Mouse (Mus musculus) forebrain, embryonic 14.5 days (tissue): ENCODE results near the gene Gnat1. TPM values are rescaled to one million over a fixed set of nuclear protein-coding genes. Genes with fewer than 3 reads are reported as not detected.
A peak's percentile ranks its signal among the peaks of the same experiment; 100 is the strongest.

Experiments
- ATAC-seq: fragments of 200-750 bp; cut with Nextera tagmentation; 2 replicates; pipeline ENCODE4 v1.8.0; 2017; ENCODE audit warnings: mild to moderate bottlenecking, moderate library complexity
- DNase-seq: peaks from one replicate; pipeline ENCODE4 v3.0.0-alpha.2; 2015; ENCODE audit warnings: low spot score
- H3K27ac ChIP-seq: fragments of 300-500 bp; sonication (generic); 2 replicates; pipeline ENCODE4 v1.5.1; 2014; ENCODE audit warnings: low read depth, mild to moderate bottlenecking, control low read depth, low read length, moderate library complexity
- H3K27me3 ChIP-seq: fragments of 300-500 bp; sonication (generic); replicated peaks from 2 replicates; pipeline ENCODE4 v1.6.1; 2014; ENCODE audit warnings: low read length, control low read depth, mixed read lengths; ENCODE audit not compliant: control insufficient read depth, insufficient read depth
- H3K36me3 ChIP-seq: fragments of 300-500 bp; sonication (generic); 2 replicates; pipeline ENCODE4 v1.6.1; 2014; ENCODE audit warnings: low read length, control low read depth; ENCODE audit not compliant: control insufficient read depth, insufficient read depth
- H3K4me1 ChIP-seq: fragments of 300-500 bp; sonication (generic); 2 replicates; pipeline ENCODE4 v1.6.1; 2014; ENCODE audit warnings: antibody characterized with exemption, low read length, control low read depth; ENCODE audit not compliant: control insufficient read depth, insufficient read depth
- H3K4me2 ChIP-seq: fragments of 300-500 bp; sonication (generic); 2 replicates; pipeline ENCODE4 v1.6.1; 2014; ENCODE audit warnings: mild to moderate bottlenecking, control low read depth, low read length
- H3K4me3 ChIP-seq: fragments of 300-500 bp; sonication (generic); 2 replicates; pipeline ENCODE4 v1.5.1; 2014; ENCODE audit warnings: low read depth, low read length, control low read depth
- H3K9ac ChIP-seq: fragments of 300-500 bp; sonication (generic); 2 replicates; pipeline ENCODE4 v1.6.1; 2014; ENCODE audit warnings: mild to moderate bottlenecking, low read length, control low read depth, moderate library complexity
- H3K9me3 ChIP-seq: fragments of 300-500 bp; sonication (generic); replicated peaks from 2 replicates; pipeline ENCODE4 v1.6.1; 2016; ENCODE audit warnings: low read length, control low read depth, mixed read lengths; ENCODE audit not compliant: control insufficient read depth
- WGBS: fragments of 180-500 bp; shearing (Covaris S2); extraction: QIAGEN DNeasy Blood & Tissue Kit; methylation state at CpG from one replicate; pipeline ENCODE4 v1.1.7; 2014; 5-methylcytosine and 5-hydroxymethylcytosine counted together
- polyA plus RNA-seq: library from polyadenylated mRNA; unstranded; fragments of >200 nt; fragmentation: Nextera tagmentation; extraction: Ambion mirVana; gene quantifications from 2 replicates; pipeline ENCODE4 v1.2.1, GENCODE M21; 2014

Gnat1 gene
- polyA plus RNA-seq, 1 experiment from 2014 or later, result 0.66 TPM

- Histone ChIP-seq H3K9me3 (no peaks in the 10 kb centered on the region), H3K4me1 (peaks cover 3% of the 10 kb centered on the region), H3K27me3 (peaks cover 24% of the 10 kb centered on the region), H3K4me3 (no peak overlapping the region), H3K27ac (no peak overlapping the region), H3K9ac (no peak overlapping the region), H3K4me2 (no peak overlapping the region), H3K36me3 (no peaks in the 10 kb centered on the region)
- 55% methylated on average over 9 of the region's 9 CpGs for WGBS
- ATAC-seq (no peak), DNase-seq (no peak)
These were observed 4.7 kb downstream of the Gnat1 start for GRCm38 (mm10) chr9:107674609-107675429.

GRCm38 (mm10) chr9:107670259-107670658, 9.3 kb downstream of the Gnat1 start:
- WGBS, result 69% methylated on average over 5 of the region's 5 CpGs
- H3K9ac ChIP-seq, result no peak overlapping the region
- peaks cover 13% of the 10 kb centered on the region for H3K27me3 ChIP-seq
- no peak for DNase-seq
- no peaks in the 10 kb centered on the region for H3K9me3 ChIP-seq
- H3K36me3 ChIP-seq, result no peaks in the 10 kb centered on the region
- no peak overlapping the region for H3K27ac ChIP-seq
- ATAC-seq, result no peak
- H3K4me1 ChIP-seq, result peaks cover 10% of the 10 kb centered on the region
- no peak overlapping the region for H3K4me3 ChIP-seq
- no peak overlapping the region for H3K4me2 ChIP-seq

- H3K4me1 ChIP-seq, result peaks cover 10% of the 10 kb centered on the region
- no peak for DNase-seq
- ATAC-seq, result no peak
- no peak within 1 kb of the TSS for H3K27ac ChIP-seq
- H3K27me3 ChIP-seq, result peaks cover 8% of the 10 kb centered on the region
- H3K4me2 ChIP-seq, result no peak within 1 kb of the TSS
- no peaks in the 10 kb centered on the region for H3K36me3 ChIP-seq
- H3K9me3 ChIP-seq, result no peaks in the 10 kb centered on the region
- no peak within 1 kb of the TSS for H3K9ac ChIP-seq
- 89% methylated on average over 9 of the region's 9 CpGs for WGBS
- no peak within 1 kb of the TSS for H3K4me3 ChIP-seq
These were observed 10.0 kb downstream of the Gnat1 start, which contains the start of gene Slc38a3 for GRCm38 (mm10) chr9:107669480-107669945. Gene Slc38a3 (minus strand): TSS chr9:107669530.

GRCm38 (mm10) chr9:107668916-107669315, 10.6 kb downstream of the Gnat1 start:
- no peak for ATAC-seq
- no peak overlapping the region for H3K27ac ChIP-seq
- WGBS, result 67% methylated on average over 3 of the region's 3 CpGs
- no peak for DNase-seq
- peaks cover 10% of the 10 kb centered on the region for H3K4me1 ChIP-seq
- no peak overlapping the region for H3K9ac ChIP-seq
- H3K36me3 ChIP-seq, result no peaks in the 10 kb centered on the region
- H3K4me3 ChIP-seq, result no peak overlapping the region
- H3K4me2 ChIP-seq, result no peak overlapping the region
- no peaks in the 10 kb centered on the region for H3K9me3 ChIP-seq
- H3K27me3 ChIP-seq, result peaks cover 8% of the 10 kb centered on the region

- H3K4me3 ChIP-seq, result no peak overlapping the region
- peaks cover 16% of the 10 kb centered on the region for H3K4me1 ChIP-seq
- peaks cover 8% of the 10 kb centered on the region for H3K27me3 ChIP-seq
- no peak overlapping the region for H3K27ac ChIP-seq
- WGBS, result 42% methylated on average over 8 of the region's 8 CpGs
- DNase-seq (no peak), ATAC-seq (no peak)
- H3K36me3 ChIP-seq, result no peaks in the 10 kb centered on the region
- no peak overlapping the region for H3K4me2 ChIP-seq
- no peaks in the 10 kb centered on the region for H3K9me3 ChIP-seq
- H3K9ac ChIP-seq, result no peak overlapping the region
These were observed 11.5 kb downstream of the Gnat1 start for GRCm38 (mm10) chr9:107668011-107668410.

GRCm38 (mm10) chr9:107667219-107667618, 12.3 kb downstream of the Gnat1 start:
- Histone ChIP-seq H3K9ac (peak overlapping the region; percentile 56), H3K36me3 (no peaks in the 10 kb centered on the region), H3K27me3 (peaks cover 8% of the 10 kb centered on the region), H3K4me1 (peaks cover 16% of the 10 kb centered on the region), H3K4me3 (peak overlapping the region; percentile 38), H3K9me3 (no peaks in the 10 kb centered on the region), H3K27ac (no peak overlapping the region), H3K4me2 (peak overlapping the region; percentile 85)
- DNase-seq (peak; percentile 71), ATAC-seq (peak; percentile 93)
- under 1% methylated on average over 24 of the region's 24 CpGs for WGBS

- ATAC-seq (peak; percentile 52), DNase-seq (no peak)
- no peaks in the 10 kb centered on the region for H3K9me3 ChIP-seq
- H3K4me2 ChIP-seq, result peak overlapping the region; percentile 85
- peaks cover 16% of the 10 kb centered on the region for H3K4me1 ChIP-seq
- H3K27me3 ChIP-seq, result peaks cover 8% of the 10 kb centered on the region
- no peaks in the 10 kb centered on the region for H3K36me3 ChIP-seq
- no peak overlapping the region for H3K27ac ChIP-seq
- H3K4me3 ChIP-seq, result peak overlapping the region; percentile 38
- H3K9ac ChIP-seq, result peak overlapping the region; percentile 56
- 1% methylated on average over 30 of the region's 30 CpGs for WGBS
These were observed 12.7 kb downstream of the Gnat1 start for GRCm38 (mm10) chr9:107666751-107667205.

- H3K9ac ChIP-seq, result no peak overlapping the region
- H3K9me3 ChIP-seq, result no peaks in the 10 kb centered on the region
- peaks cover 8% of the 10 kb centered on the region for H3K27me3 ChIP-seq
- 0 out of 2 replicates have a peak overlapping the region, but pooled peaks have one; percentile 38 for H3K4me3 ChIP-seq
- H3K27ac ChIP-seq, result no peak overlapping the region
- H3K36me3 ChIP-seq, result no peaks in the 10 kb centered on the region
- DNase-seq, result no peak
- WGBS, result 86% methylated on average over 7 of the region's 7 CpGs
- ATAC-seq, result no peak
- H3K4me2 ChIP-seq, result 0 out of 2 replicates have a peak overlapping the region, but pooled peaks have one; percentile 85
- H3K4me1 ChIP-seq, result peaks cover 16% of the 10 kb centered on the region
These were observed 14.2 kb downstream of the Gnat1 start for GRCm38 (mm10) chr9:107665308-107665707.

- WGBS, result 59% methylated on average over 9 of the region's 9 CpGs
- Histone ChIP-seq H3K4me2 (no peak overlapping the region), H3K4me1 (peaks cover 25% of the 10 kb centered on the region), H3K36me3 (no peaks in the 10 kb centered on the region), H3K4me3 (no peak overlapping the region), H3K27ac (no peak overlapping the region), H3K9me3 (no peaks in the 10 kb centered on the region), H3K27me3 (peaks cover 8% of the 10 kb centered on the region), H3K9ac (no peak overlapping the region)
- ATAC-seq (no peak), DNase-seq (no peak)
These were observed 16.0 kb downstream of the Gnat1 start for GRCm38 (mm10) chr9:107663525-107663924.
